Mouse (Mus musculus): ENCODE results near the gene Usmg5. TPM values are rescaled to one million over a fixed set of nuclear protein-coding genes. Genes with fewer than 3 reads are reported as not detected.

Gene Usmg5
- polyA plus RNA-seq, 1 experiment = 1,106 TPM

DNA sequence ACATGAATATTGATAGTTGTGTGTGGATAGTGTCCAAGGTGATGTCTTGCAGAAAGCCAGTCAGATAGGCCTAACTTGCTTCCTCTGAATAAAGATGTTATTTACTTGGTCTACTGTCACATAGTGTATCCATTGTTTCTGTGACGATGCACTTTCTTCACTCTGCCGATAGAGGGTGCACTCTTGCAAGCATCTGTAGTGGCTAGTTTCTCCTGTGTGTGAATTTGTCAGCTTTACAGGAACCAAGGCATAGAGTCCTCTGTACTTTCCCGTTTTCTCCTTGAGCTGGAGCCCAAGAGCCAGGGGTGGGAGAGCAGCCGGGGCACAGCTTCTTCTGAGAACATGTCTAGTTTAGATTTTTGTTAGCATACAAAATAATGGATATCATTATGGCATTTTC is 30.6 kb upstream of the Usmg5 start:
- peaks cover 81% of the 10 kb centered on the region for H3K36me3 ChIP-seq (ENCODE audit: control insufficient read depth, insufficient read depth)
- H3K79me2 ChIP-seq (ENCODE audit: control insufficient read depth, insufficient read depth) = no peaks in the 10 kb centered on the region
- H3K27me3 ChIP-seq (ENCODE audit: control insufficient read depth, insufficient read depth, insufficient read length) = no peaks in the 10 kb centered on the region
- TF ChIP-seq CTCF (IDR thresholded peaks at IDR 0.05; ENCODE audit: control insufficient read depth, insufficient read depth, insufficient read length) (peak; percentile 62), FOSL1 (IDR thresholded peaks at IDR 0.05; ENCODE audit: insufficient read depth, low read length, poor library complexity, severe bottlenecking) (no peak)
- H3K4me3 ChIP-seq (ENCODE audit: insufficient read depth, poor library complexity, severe bottlenecking) = no peak overlapping the region
- H3ac ChIP-seq (ENCODE audit: control insufficient read depth, insufficient read length, low read depth) = no peak overlapping the region
- H3K79me3 ChIP-seq (ENCODE audit: low read depth) = no peaks in the 10 kb centered on the region

GRCm38 (mm10) chr19:47118634-47119033 is 28.2 kb upstream of the Usmg5 start:
- H3K4me3 ChIP-seq (ENCODE audit: insufficient read depth, poor library complexity, severe bottlenecking) = no peak overlapping the region
- no peak for TF ChIP-seq CTCF (IDR thresholded peaks at IDR 0.05; ENCODE audit: control insufficient read depth, insufficient read depth, insufficient read length)
- peaks cover 81% of the 10 kb centered on the region for H3K36me3 ChIP-seq (ENCODE audit: control insufficient read depth, insufficient read depth)
- no peaks in the 10 kb centered on the region for H3K27me3 ChIP-seq (ENCODE audit: control insufficient read depth, insufficient read depth, insufficient read length)
- no peaks in the 10 kb centered on the region for H3K79me3 ChIP-seq (ENCODE audit: low read depth)
- H3ac ChIP-seq (ENCODE audit: control insufficient read depth, insufficient read length, low read depth) = no peak overlapping the region
- H3K79me2 ChIP-seq (ENCODE audit: control insufficient read depth, insufficient read depth) = no peaks in the 10 kb centered on the region

DNA sequence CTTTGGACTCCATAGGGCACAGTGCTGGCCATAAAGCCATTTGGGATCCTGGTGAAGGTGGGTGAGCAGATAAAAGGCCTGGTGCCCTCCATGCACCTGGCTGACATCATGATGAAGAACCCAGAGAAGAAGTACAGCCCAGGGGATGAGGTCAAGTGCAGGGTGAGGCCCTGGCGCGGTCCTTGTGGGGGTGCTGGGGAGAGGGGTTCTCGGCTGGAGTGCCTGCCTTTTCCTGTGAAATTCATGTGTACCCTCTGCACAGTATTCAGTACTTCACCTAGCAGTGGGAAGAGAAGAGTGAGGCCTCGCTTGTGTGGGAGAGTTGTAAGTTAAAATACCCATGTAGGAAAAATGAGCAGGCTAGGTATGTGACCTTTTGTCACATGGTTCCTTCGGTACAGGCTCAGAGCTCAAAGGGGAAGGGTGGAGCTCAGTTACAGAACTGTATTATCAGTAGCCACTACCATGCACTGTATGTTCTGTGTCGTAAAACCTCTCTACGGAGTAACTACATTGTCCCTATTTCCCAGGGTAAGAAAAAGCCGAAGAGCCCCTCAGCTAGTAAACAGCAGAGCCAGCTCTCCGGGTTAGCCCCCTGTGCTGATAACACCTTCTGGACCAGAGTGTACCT is 14.3 kb upstream of the Usmg5 start:
- H3ac ChIP-seq (ENCODE audit: control insufficient read depth, insufficient read length, low read depth) = no peak overlapping the region
- H3K27me3 ChIP-seq (ENCODE audit: control insufficient read depth, insufficient read depth, insufficient read length) = no peaks in the 10 kb centered on the region
- H3K4me3 ChIP-seq (ENCODE audit: insufficient read depth, poor library complexity, severe bottlenecking) = no peak overlapping the region
- no peak for TF ChIP-seq MYOD1 (IDR thresholded peaks at IDR 0.05; ENCODE audit: control insufficient read depth, insufficient read length, low read depth)
- no peak for TF ChIP-seq USF1 (IDR thresholded peaks at IDR 0.05; ENCODE audit: low read depth)
- TF ChIP-seq FOSL1 (IDR thresholded peaks at IDR 0.05; ENCODE audit: insufficient read depth, low read length, poor library complexity, severe bottlenecking) = no peak
- TF ChIP-seq CTCF (IDR thresholded peaks at IDR 0.05; ENCODE audit: control insufficient read depth, insufficient read depth, insufficient read length) = no peak
- TF ChIP-seq CEBPB (IDR thresholded peaks at IDR 0.05; ENCODE audit: low read depth) = no peak
- no peak for TF ChIP-seq MAX (IDR thresholded peaks at IDR 0.05)
- TF ChIP-seq MYOG (IDR thresholded peaks at IDR 0.05; ENCODE audit: control insufficient read depth, extremely low read depth, insufficient read length) = no peak
- peaks cover 96% of the 10 kb centered on the region for H3K36me3 ChIP-seq (ENCODE audit: control insufficient read depth, insufficient read depth)
- H3K79me2 ChIP-seq (ENCODE audit: control insufficient read depth, insufficient read depth) = no peaks in the 10 kb centered on the region
- no peaks in the 10 kb centered on the region for H3K79me3 ChIP-seq (ENCODE audit: low read depth)

- H3ac ChIP-seq (ENCODE audit: control insufficient read depth, insufficient read length, low read depth) = no peak overlapping the region
- H3K36me3 ChIP-seq (ENCODE audit: control insufficient read depth, insufficient read depth) = peaks cover 98% of the 10 kb centered on the region
- TF ChIP-seq MAX (IDR thresholded peaks at IDR 0.05) (no peak), MYOG (IDR thresholded peaks at IDR 0.05; ENCODE audit: control insufficient read depth, extremely low read depth, insufficient read length) (no peak), CEBPB (IDR thresholded peaks at IDR 0.05; ENCODE audit: low read depth) (no peak), FOSL1 (IDR thresholded peaks at IDR 0.05; ENCODE audit: insufficient read depth, low read length, poor library complexity, severe bottlenecking) (no peak), CTCF (IDR thresholded peaks at IDR 0.05; ENCODE audit: control insufficient read depth, insufficient read depth, insufficient read length) (no peak), USF1 (IDR thresholded peaks at IDR 0.05; ENCODE audit: low read depth) (no peak), MYOD1 (IDR thresholded peaks at IDR 0.05; ENCODE audit: control insufficient read depth, insufficient read length, low read depth) (no peak)
- no peak overlapping the region for H3K4me3 ChIP-seq (ENCODE audit: insufficient read depth, poor library complexity, severe bottlenecking)
- H3K79me2 ChIP-seq (ENCODE audit: control insufficient read depth, insufficient read depth) = no peaks in the 10 kb centered on the region
- no peaks in the 10 kb centered on the region for H3K27me3 ChIP-seq (ENCODE audit: control insufficient read depth, insufficient read depth, insufficient read length)
- no peaks in the 10 kb centered on the region for H3K79me3 ChIP-seq (ENCODE audit: low read depth)
These were observed 10.6 kb upstream of the Usmg5 start for GRCm38 (mm10) chr19:47101080-47101479.

GRCm38 (mm10) chr19:47089718-47090525 is 525 bp downstream of the Usmg5 start:
- TF ChIP-seq MAX (IDR thresholded peaks at IDR 0.05) (no peak), CEBPB (IDR thresholded peaks at IDR 0.05; ENCODE audit: low read depth) (no peak), MYOD1 (IDR thresholded peaks at IDR 0.05; ENCODE audit: control insufficient read depth, insufficient read length, low read depth) (no peak), MYOG (IDR thresholded peaks at IDR 0.05; ENCODE audit: control insufficient read depth, extremely low read depth, insufficient read length) (no peak), USF1 (IDR thresholded peaks at IDR 0.05; ENCODE audit: low read depth) (no peak), FOSL1 (IDR thresholded peaks at IDR 0.05; ENCODE audit: insufficient read depth, low read length, poor library complexity, severe bottlenecking) (no peak), CTCF (IDR thresholded peaks at IDR 0.05; ENCODE audit: control insufficient read depth, insufficient read depth, insufficient read length) (no peak)

DNA sequence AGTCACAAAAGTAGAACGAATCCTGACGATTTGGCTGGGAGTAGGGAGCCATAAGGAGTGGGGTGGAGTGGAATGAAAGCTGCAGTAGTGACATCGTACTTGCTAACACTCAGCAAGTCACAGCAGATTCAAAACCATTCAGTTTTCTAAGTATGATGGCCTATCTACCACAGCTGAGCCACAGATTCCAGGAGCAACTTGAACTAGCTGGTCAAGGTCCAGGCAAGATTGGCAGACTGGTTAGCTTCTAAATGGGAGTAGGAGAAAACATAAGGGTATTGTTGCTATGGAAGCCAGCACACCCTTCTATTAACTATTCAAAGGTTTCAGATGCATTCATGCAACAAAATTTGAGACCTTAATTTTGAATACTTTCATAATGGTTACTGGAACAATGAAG is 2.2 kb downstream of the Usmg5 start:
- Histone ChIP-seq H3K36me3 (ENCODE audit: control insufficient read depth, insufficient read depth) (peaks cover 40% of the 10 kb centered on the region), H3ac (ENCODE audit: control insufficient read depth, insufficient read length, low read depth) (no peak overlapping the region), H3K79me2 (ENCODE audit: control insufficient read depth, insufficient read depth) (peaks cover 78% of the 10 kb centered on the region), H3K4me3 (ENCODE audit: insufficient read depth, poor library complexity, severe bottlenecking) (no peak overlapping the region), H3K79me3 (ENCODE audit: low read depth) (peaks cover 72% of the 10 kb centered on the region), H3K27me3 (ENCODE audit: control insufficient read depth, insufficient read depth, insufficient read length) (no peaks in the 10 kb centered on the region)
- no peak for TF ChIP-seq USF1 (IDR thresholded peaks at IDR 0.05; ENCODE audit: low read depth)
- TF ChIP-seq MYOG (IDR thresholded peaks at IDR 0.05; ENCODE audit: control insufficient read depth, extremely low read depth, insufficient read length) = no peak

More at GRCm38 (mm10) chr19:47089718-47090525, 525 bp downstream of the Usmg5 start:
- H3ac ChIP-seq (ENCODE audit: control insufficient read depth, insufficient read length, low read depth) = peak overlapping the region; percentile 87
- peaks cover 78% of the 10 kb centered on the region for H3K79me3 ChIP-seq (ENCODE audit: low read depth)
- H3K27me3 ChIP-seq (ENCODE audit: control insufficient read depth, insufficient read depth, insufficient read length) = no peaks in the 10 kb centered on the region
- peak overlapping the region; percentile 91 for H3K4me3 ChIP-seq (ENCODE audit: insufficient read depth, poor library complexity, severe bottlenecking)
- peaks cover 95% of the 10 kb centered on the region for H3K79me2 ChIP-seq (ENCODE audit: control insufficient read depth, insufficient read depth)
- H3K36me3 ChIP-seq (ENCODE audit: control insufficient read depth, insufficient read depth) = peaks cover 38% of the 10 kb centered on the region
